Mouse (Mus musculus) small intestine, adult 2 months (tissue): ENCODE measurements around the gene Urah. TPM values are rescaled to one million over a fixed set of nuclear protein-coding genes. Genes with fewer than 3 reads are reported as not detected.
A peak's percentile ranks its signal among the peaks of the same experiment; 100 is the strongest.

Experiments used
- H3K27ac ChIP-seq: fragments of 200-500 bp; 2 replicates; pipeline ENCODE4 v1.5.1; 2012; ENCODE audit warnings: low read depth, low read length, control low read depth, inconsistent platforms; ENCODE audit not compliant: insufficient read depth
- H3K27me3 ChIP-seq: fragments of 200-500 bp; 2 replicates; pipeline ENCODE4 v1.6.1; 2012; ENCODE audit warnings: mild to moderate bottlenecking, moderate library complexity, low read length, inconsistent platforms; ENCODE audit not compliant: control insufficient read depth, insufficient read depth
- H3K36me3 ChIP-seq: fragments of 200-500 bp; 2 replicates; pipeline ENCODE4 v1.6.1; 2012; ENCODE audit warnings: mild to moderate bottlenecking, low read length, control low read depth, inconsistent platforms; ENCODE audit not compliant: control insufficient read depth, insufficient read depth
- H3K4me1 ChIP-seq: fragments of 200-500 bp; 2 replicates; pipeline ENCODE4 v1.6.1; 2012; ENCODE audit warnings: low read length, inconsistent platforms, mixed read lengths; ENCODE audit not compliant: control insufficient read depth, insufficient read depth, insufficient read length
- H3K4me3 ChIP-seq: fragments of 200-500 bp; 2 replicates; pipeline ENCODE4 v1.5.1; 2012; ENCODE audit warnings: low read depth, mild to moderate bottlenecking, control low read depth, inconsistent platforms, low read length, moderate library complexity
- CTCF ChIP-seq: fragments of 200-500 bp; IDR thresholded peaks from 2 replicates; pipeline ENCODE4 v1.5.1; 2012; ENCODE audit warnings: low read depth, mild to moderate bottlenecking, control low read depth, inconsistent platforms, low read length, moderate library complexity, mixed read lengths; ENCODE audit not compliant: insufficient replicate concordance, insufficient read length; ENCODE audit errors: extremely low read depth
- POLR2A ChIP-seq: fragments of 200-500 bp; IDR thresholded peaks from 2 replicates; pipeline ENCODE4 v1.6.1; 2012; ENCODE audit warnings: low read depth, mild to moderate bottlenecking, control low read depth, inconsistent platforms, low read length, moderate library complexity
- WGBS: fragments of 180-500 bp; shearing (Covaris S2); methylation state at CpG from one replicate; pipeline ENCODE4 v1.1.7; 2018; 5-methylcytosine and 5-hydroxymethylcytosine counted together
- polyA plus RNA-seq: library from polyadenylated mRNA; depleted of rRNA; stranded (reverse); fragments of >200 nt; gene quantifications from 2 replicates; pipeline ENCODE4 v1.2.3, GENCODE M21; 2012; rRNA removed

The Urah gene
- polyA plus RNA-seq: 36.7 and 37.3 TPM in 2 replicates

- Histone ChIP-seq H3K36me3 (no peaks in the 10 kb centered on the region), H3K4me3 (peak within 1 kb of the TSS; percentile 58), H3K4me1 (peaks cover 9% of the 10 kb centered on the region), H3K27ac (peak within 1 kb of the TSS; percentile 58), H3K27me3 (no peaks in the 10 kb centered on the region)
- TF ChIP-seq POLR2A: peak; percentile 47; the same call in 1 of the 2 replicates
- TF ChIP-seq CTCF: no peak
- WGBS: 21% methylated on average over 20 of the region's 20 CpGs
Observed at GRCm38 (mm10) chr7:140834968-140835757, at the start of gene Urah. Urah (plus strand) TSS chr7:140835018.

- H3K4me1 ChIP-seq: no peaks in the 10 kb centered on the region
- no peak within 1 kb of the TSS for H3K4me3 ChIP-seq
- H3K36me3 ChIP-seq: no peaks in the 10 kb centered on the region
- no peak within 1 kb of the TSS for H3K27ac ChIP-seq
- TF ChIP-seq CTCF: no peak
- no peak for TF ChIP-seq POLR2A
- WGBS: 77% methylated on average over 33 of the region's 33 CpGs
- no peaks in the 10 kb centered on the region for H3K27me3 ChIP-seq
Observed at GRCm38 (mm10) chr7:140787406-140788052, 47.3 kb upstream of the Urah start, which contains the start of gene Syce1. Syce1 (minus strand) TSS chr7:140787852.

- no peaks in the 10 kb centered on the region for H3K4me1 ChIP-seq
- no peak for TF ChIP-seq CTCF
- 82% methylated on average over 7 of the region's 7 CpGs for WGBS
- no peaks in the 10 kb centered on the region for H3K27me3 ChIP-seq
- H3K27ac ChIP-seq: no peak overlapping the region
- no peaks in the 10 kb centered on the region for H3K36me3 ChIP-seq
- no peak overlapping the region for H3K4me3 ChIP-seq
Observed at GRCm38 (mm10) chr7:140788053-140788435, 46.8 kb upstream of the Urah start.

GRCm38 (mm10) chr7:140793541-140793940 is 41.3 kb upstream of the Urah start:
- Histone ChIP-seq H3K36me3 (no peaks in the 10 kb centered on the region), H3K27ac (no peak overlapping the region), H3K4me1 (no peaks in the 10 kb centered on the region), H3K4me3 (no peak overlapping the region), H3K27me3 (no peaks in the 10 kb centered on the region)
- WGBS: 43% methylated on average over 4 of the region's 4 CpGs
- TF ChIP-seq CTCF (no peak), POLR2A (no peak)

- Histone ChIP-seq H3K36me3 (no peaks in the 10 kb centered on the region), H3K4me3 (no peak overlapping the region), H3K27ac (no peak overlapping the region), H3K27me3 (no peaks in the 10 kb centered on the region; the same call in 1 of the 2 replicates), H3K4me1 (no peaks in the 10 kb centered on the region)
- TF ChIP-seq CTCF (no peak), POLR2A (no peak)
- 68% methylated on average over 3 of the region's 3 CpGs for WGBS
Observed at GRCm38 (mm10) chr7:140797619-140798018, 37.2 kb upstream of the Urah start.

GRCm38 (mm10) chr7:140798212-140798611 is 36.6 kb upstream of the Urah start:
- TF ChIP-seq CTCF (no peak), POLR2A (no peak)
- H3K4me3 ChIP-seq: no peak overlapping the region
- 69% methylated on average over 2 of the region's 2 CpGs for WGBS

GRCm38 (mm10) chr7:140802629-140803028 is 32.2 kb upstream of the Urah start:
- H3K4me1 ChIP-seq: no peaks in the 10 kb centered on the region
- no peak overlapping the region for H3K27ac ChIP-seq
- H3K36me3 ChIP-seq: no peaks in the 10 kb centered on the region
- WGBS: 65% methylated on average over 6 of the region's 6 CpGs
- TF ChIP-seq CTCF (no peak), POLR2A (no peak)
- H3K27me3 ChIP-seq: no peaks in the 10 kb centered on the region; the same call in 1 of the 2 replicates
- no peak overlapping the region for H3K4me3 ChIP-seq

More at GRCm38 (mm10) chr7:140798212-140798611, 36.6 kb upstream of the Urah start:
- H3K27ac ChIP-seq: no peak overlapping the region
- H3K4me1 ChIP-seq: no peaks in the 10 kb centered on the region
- H3K36me3 ChIP-seq: no peaks in the 10 kb centered on the region
- no peaks in the 10 kb centered on the region; the same call in 1 of the 2 replicates for H3K27me3 ChIP-seq
